Mouse (Mus musculus) stomach, postnatal 0 days (tissue): ENCODE data around the gene Ptn. TPM values are rescaled to one million over a fixed set of nuclear protein-coding genes. Genes with fewer than 3 reads are reported as not detected.

ENCODE experiments used
- ATAC-seq: fragments of 200-750 bp; cut with Nextera tagmentation; 2 replicates; pipeline ENCODE4 v1.8.0; 2017; ENCODE audit not compliant: low FRiP score, low TSS enrichment
- DNase-seq: peaks from one replicate; pipeline ENCODE4 v3.0.0-alpha.2; 2016; ENCODE audit warnings: low spot score
- H3K27ac ChIP-seq: fragments of 300-500 bp; sonication (generic); replicated peaks from 2 replicates; pipeline ENCODE4 v1.5.1; 2014; ENCODE audit warnings: mild to moderate bottlenecking, control low read depth
- H3K27me3 ChIP-seq: fragments of 300-500 bp; sonication (generic); 2 replicates; pipeline ENCODE4 v1.6.1; 2014; ENCODE audit warnings: low read length; ENCODE audit not compliant: control insufficient read depth, insufficient read depth
- H3K36me3 ChIP-seq: fragments of 300-500 bp; sonication (generic); 2 replicates; pipeline ENCODE4 v1.6.1; 2014; ENCODE audit warnings: low read length, mixed read lengths; ENCODE audit not compliant: control insufficient read depth, insufficient read depth
- H3K4me1 ChIP-seq: fragments of 300-500 bp; sonication (generic); replicated peaks from 2 replicates; pipeline ENCODE4 v1.6.1; 2014; ENCODE audit warnings: antibody characterized with exemption; ENCODE audit not compliant: control insufficient read depth, insufficient read depth
- H3K4me2 ChIP-seq: fragments of 300-500 bp; sonication (generic); replicated peaks from 2 replicates; pipeline ENCODE4 v1.6.1; 2014; ENCODE audit warnings: low read depth, mild to moderate bottlenecking, control low read depth, moderate library complexity
- H3K4me3 ChIP-seq: fragments of 300-500 bp; sonication (generic); 2 replicates; pipeline ENCODE4 v1.5.1; 2014; ENCODE audit warnings: low read depth, low read length, control low read depth
- H3K9ac ChIP-seq: fragments of 300-500 bp; sonication (generic); 2 replicates; pipeline ENCODE4 v1.6.1; 2014; ENCODE audit warnings: mild to moderate bottlenecking, low read length, control low read depth, mixed read lengths
- H3K9me3 ChIP-seq: fragments of 300-500 bp; sonication (generic); 2 replicates; pipeline ENCODE4 v1.6.1; 2016; ENCODE audit warnings: low read length; ENCODE audit not compliant: control insufficient read depth
- CTCF ChIP-seq: IDR thresholded peaks from 2 replicates; pipeline ENCODE4 v1.5.1; 2016; ENCODE audit warnings: antibody characterized with exemption, low read depth, mild to moderate bottlenecking, moderate library complexity
- EP300 ChIP-seq: optimal IDR thresholded peaks from 2 replicates; pipeline ENCODE3; 2016; ENCODE audit warnings: antibody characterized with exemption
- WGBS: fragments of 180-500 bp; shearing (Covaris S2); extraction: QIAGEN DNeasy Blood & Tissue Kit; methylation state at CpG from one replicate; pipeline ENCODE4 v1.1.7; 2014; 5-methylcytosine and 5-hydroxymethylcytosine counted together
- polyA plus RNA-seq: library from polyadenylated mRNA; unstranded; fragments of >200 nt; fragmentation: Nextera tagmentation; extraction: Ambion mirVana; gene quantifications from 2 replicates; pipeline ENCODE4 v1.2.1, GENCODE M21; 2015

Ptn gene
- polyA plus RNA-seq, 1 experiment from 2014 or later: 157 TPM

DNA sequence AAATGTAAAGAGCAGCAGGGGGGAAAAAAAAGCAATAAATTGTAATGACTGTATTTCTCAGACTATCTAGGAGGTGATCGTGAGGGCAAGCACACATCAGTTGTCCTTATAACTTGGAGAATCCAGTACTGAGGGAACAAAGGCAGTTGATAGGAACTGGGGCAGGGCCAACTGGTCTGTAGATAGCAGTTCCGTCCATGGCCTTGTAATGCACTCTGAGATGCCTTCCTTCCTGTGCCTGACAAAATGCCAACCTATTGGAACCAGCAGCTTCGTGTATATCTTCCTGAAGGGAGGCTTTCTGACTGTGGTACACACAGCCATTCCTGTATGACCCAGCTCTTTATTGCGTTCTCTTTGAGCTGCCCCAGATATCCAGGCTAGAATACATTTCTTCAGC is 27.5 kb downstream of the Ptn start:
- no peaks in the 10 kb centered on the region for H3K4me1 ChIP-seq
- no peak overlapping the region for H3K4me2 ChIP-seq
- H3K9me3 ChIP-seq: no peaks in the 10 kb centered on the region
- WGBS: 71% methylated on average over 4 of the region's 4 CpGs
- no peaks in the 10 kb centered on the region for H3K36me3 ChIP-seq
- no peak overlapping the region for H3K27ac ChIP-seq
- ATAC-seq (no peak), DNase-seq (no peak)
- H3K27me3 ChIP-seq: no peaks in the 10 kb centered on the region
- H3K4me3 ChIP-seq: no peak overlapping the region
- H3K9ac ChIP-seq: no peak overlapping the region
- TF ChIP-seq EP300 (no peak), CTCF (no peak)

- H3K36me3 ChIP-seq: no peaks in the 10 kb centered on the region
- DNase-seq: no peak
- H3K9me3 ChIP-seq: no peaks in the 10 kb centered on the region
- H3K4me1 ChIP-seq: no peaks in the 10 kb centered on the region
- H3K27ac ChIP-seq: no peak overlapping the region
- H3K27me3 ChIP-seq: no peaks in the 10 kb centered on the region
- H3K9ac ChIP-seq: no peak overlapping the region
- no peak overlapping the region for H3K4me3 ChIP-seq
- ATAC-seq: no peak
- TF ChIP-seq EP300 (no peak), CTCF (no peak)
- no peak overlapping the region for H3K4me2 ChIP-seq
- 53% methylated on average over 7 of the region's 7 CpGs for WGBS
Measured at GRCm38 (mm10) chr6:36777567-36778337, 32.3 kb downstream of the Ptn start.

- Histone ChIP-seq H3K4me1 (no peaks in the 10 kb centered on the region), H3K4me2 (no peak overlapping the region), H3K36me3 (no peaks in the 10 kb centered on the region), H3K4me3 (no peak overlapping the region), H3K9ac (no peak overlapping the region), H3K9me3 (no peaks in the 10 kb centered on the region), H3K27me3 (no peaks in the 10 kb centered on the region), H3K27ac (no peak overlapping the region)
- 28% methylated on average over 2 of the region's 2 CpGs for WGBS
- DNase-seq (no peak), ATAC-seq (no peak)
- no peak for TF ChIP-seq CTCF
- TF ChIP-seq EP300: no peak
Measured at GRCm38 (mm10) chr6:36777039-36777438, 33.0 kb downstream of the Ptn start.

DNA sequence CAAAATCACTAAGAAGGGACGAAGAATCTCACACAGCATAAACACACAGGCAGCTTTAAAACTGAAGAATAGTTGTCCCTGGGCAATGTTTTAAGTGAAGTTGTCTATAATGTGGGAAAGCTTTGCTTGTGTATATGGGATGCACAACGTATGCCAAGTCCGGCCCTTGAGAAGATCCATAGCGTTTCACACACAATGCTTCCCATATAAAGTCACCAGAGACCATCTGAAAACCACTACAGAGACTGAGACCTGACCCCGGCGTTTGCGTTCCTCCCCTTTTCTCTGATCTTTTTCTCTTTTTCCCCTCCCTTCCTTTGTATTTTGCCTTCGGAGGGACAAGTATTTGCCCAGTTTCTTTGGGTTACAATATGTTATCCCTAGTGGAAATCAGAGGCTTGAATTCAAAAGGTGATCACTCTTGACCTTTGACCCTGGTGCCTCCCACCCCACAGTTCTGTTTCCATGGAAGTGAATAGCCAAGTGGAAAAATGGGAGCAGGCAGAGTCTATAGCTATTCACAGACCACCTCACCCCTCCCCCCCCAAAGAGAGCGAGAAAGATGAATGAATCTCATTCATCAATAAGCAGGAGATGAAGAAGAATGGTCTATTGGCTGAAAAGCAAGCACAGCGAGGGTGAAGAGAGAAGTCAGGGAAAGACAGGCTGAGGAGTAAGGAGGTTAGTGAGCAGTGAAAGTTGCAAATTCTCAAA is 34.2 kb downstream of the Ptn start:
- Histone ChIP-seq H3K27ac (no peak overlapping the region), H3K27me3 (no peaks in the 10 kb centered on the region), H3K9ac (no peak overlapping the region), H3K4me3 (no peak overlapping the region), H3K4me1 (no peaks in the 10 kb centered on the region), H3K4me2 (no peak overlapping the region), H3K9me3 (no peaks in the 10 kb centered on the region), H3K36me3 (no peaks in the 10 kb centered on the region)
- 68% methylated on average over 10 of the region's 10 CpGs for WGBS
- no peak for TF ChIP-seq CTCF
- no peak for TF ChIP-seq EP300
- no peak for DNase-seq
- no peak for ATAC-seq

DNA sequence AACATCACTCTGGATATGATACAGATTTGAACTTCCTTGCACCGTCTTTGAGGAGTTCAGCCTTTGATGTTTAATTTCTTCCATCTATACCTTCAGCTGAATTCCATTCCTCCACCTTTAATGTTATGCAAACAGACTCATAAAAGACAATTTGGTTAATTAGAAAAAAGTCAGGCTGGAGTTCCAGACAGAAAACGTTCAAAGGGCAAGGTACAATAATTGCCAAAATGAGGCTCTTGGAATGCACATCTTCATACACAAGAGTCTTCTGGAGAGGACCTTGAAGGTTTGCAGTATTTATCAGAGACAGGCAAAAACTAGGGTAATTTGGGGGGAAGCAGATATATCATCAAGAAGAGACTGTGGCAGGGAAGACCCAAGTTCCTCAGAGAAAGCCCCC is 37.5 kb downstream of the Ptn start:
- Histone ChIP-seq H3K4me2 (no peak overlapping the region), H3K9me3 (no peaks in the 10 kb centered on the region), H3K27me3 (no peaks in the 10 kb centered on the region), H3K4me3 (no peak overlapping the region), H3K4me1 (no peaks in the 10 kb centered on the region), H3K9ac (no peak overlapping the region), H3K27ac (no peak overlapping the region), H3K36me3 (no peaks in the 10 kb centered on the region)
- DNase-seq (no peak), ATAC-seq (no peak)
- 76% methylated on average over 2 of the region's 2 CpGs for WGBS
- TF ChIP-seq CTCF (no peak), EP300 (no peak)

GRCm38 (mm10) chr6:36769012-36769411 is 41.0 kb downstream of the Ptn start:
- no peaks in the 10 kb centered on the region for H3K9me3 ChIP-seq
- ATAC-seq: no peak
- WGBS: 76% methylated on average over 3 of the region's 3 CpGs

More at GRCm38 (mm10) chr6:36769012-36769411, 41.0 kb downstream of the Ptn start:
- Histone ChIP-seq H3K27ac (no peak overlapping the region), H3K36me3 (no peaks in the 10 kb centered on the region), H3K4me3 (no peak overlapping the region), H3K4me1 (no peaks in the 10 kb centered on the region), H3K4me2 (no peak overlapping the region), H3K9ac (no peak overlapping the region), H3K27me3 (no peaks in the 10 kb centered on the region)
- no peak for DNase-seq
- TF ChIP-seq EP300: no peak
